Mouse (Mus musculus) limb, embryonic 10.5 days (tissue): ENCODE results near the gene Gm45785. TPM values are rescaled to one million over a fixed set of nuclear protein-coding genes. Genes with fewer than 3 reads are reported as not detected.

ENCODE experiments used
- DNase-seq: peaks from one replicate; pipeline ENCODE4 v3.0.0-alpha.2; 2017; ENCODE audit warnings: low spot score
- H3K27ac ChIP-seq: fragments of 300-500 bp; sonication (generic); 2 replicates; pipeline ENCODE4 v1.5.1; 2016; ENCODE audit warnings: mild to moderate bottlenecking
- H3K27me3 ChIP-seq: fragments of 300-500 bp; sonication (generic); 2 replicates; pipeline ENCODE4 v1.6.1; 2016; ENCODE audit warnings: low read depth, mild to moderate bottlenecking; ENCODE audit not compliant: poor library complexity, severe bottlenecking
- H3K36me3 ChIP-seq: fragments of 300-500 bp; sonication (generic); 2 replicates; pipeline ENCODE4 v1.6.1; 2016; ENCODE audit warnings: mild to moderate bottlenecking, moderate library complexity
- H3K4me1 ChIP-seq: fragments of 300-500 bp; sonication (generic); 2 replicates; pipeline ENCODE4 v1.6.1; 2016
- H3K4me3 ChIP-seq: fragments of 300-500 bp; sonication (generic); 2 replicates; pipeline ENCODE4 v1.5.1; 2016; ENCODE audit warnings: mild to moderate bottlenecking, moderate library complexity
- H3K9me3 ChIP-seq: fragments of 300-500 bp; sonication (generic); replicated peaks from 2 replicates; pipeline ENCODE4 v1.6.1; 2016; ENCODE audit warnings: mild to moderate bottlenecking
- WGBS: fragments of 180-500 bp; shearing (Covaris S2); methylation state at CpG from one replicate; pipeline ENCODE4 v1.1.7; 2016; 5-methylcytosine and 5-hydroxymethylcytosine counted together
- polyA plus RNA-seq: library from polyadenylated mRNA; unstranded; fragments of >200 nt; fragmentation: Nextera tagmentation; extraction: Ambion mirVana; gene quantifications from 2 replicates; pipeline ENCODE4 v1.2.1, GENCODE M21; 2016

The Gm45785 gene
- polyA plus RNA-seq, 1 experiment from 2014 or later, result not detected

- peaks cover 27% of the 10 kb centered on the region for H3K27me3 ChIP-seq
- 87% methylated on average over 9 of the region's 9 CpGs for WGBS
- no peaks in the 10 kb centered on the region for H3K9me3 ChIP-seq
- no peak for DNase-seq
- no peak overlapping the region for H3K4me3 ChIP-seq
- peaks cover 7% of the 10 kb centered on the region; the same call in 1 of the 2 replicates for H3K4me1 ChIP-seq
- H3K36me3 ChIP-seq, result no peaks in the 10 kb centered on the region
- no peak overlapping the region for H3K27ac ChIP-seq
Observed at GRCm38 (mm10) chr7:140836243-140837115, 19.7 kb downstream of the Gm45785 start.

- H3K27ac ChIP-seq, result no peak overlapping the region
- peaks cover 20% of the 10 kb centered on the region for H3K27me3 ChIP-seq
- H3K4me3 ChIP-seq, result no peak overlapping the region
- peaks cover 4% of the 10 kb centered on the region; the same call in 1 of the 2 replicates for H3K4me1 ChIP-seq
- no peaks in the 10 kb centered on the region for H3K9me3 ChIP-seq
- no peaks in the 10 kb centered on the region for H3K36me3 ChIP-seq
- DNase-seq, result no peak
- WGBS, result 75% methylated on average over 2 of the region's 2 CpGs
Observed at GRCm38 (mm10) chr7:140835758-140836087, 20.4 kb downstream of the Gm45785 start.

- no peak within 1 kb of the TSS for H3K27ac ChIP-seq
- H3K27me3 ChIP-seq, result peaks cover 14% of the 10 kb centered on the region
- no peaks in the 10 kb centered on the region for H3K36me3 ChIP-seq
- H3K4me1 ChIP-seq, result peaks cover 4% of the 10 kb centered on the region; the same call in 1 of the 2 replicates
- no peaks in the 10 kb centered on the region for H3K9me3 ChIP-seq
- WGBS, result 45% methylated on average over 20 of the region's 20 CpGs
- H3K4me3 ChIP-seq, result no peak within 1 kb of the TSS
- DNase-seq, result no peak
Observed at GRCm38 (mm10) chr7:140834968-140835757, 21.0 kb downstream of the Gm45785 start, which contains the start of gene Urah. Gene Urah, plus strand, starts transcription at chr7:140835018.

GRCm38 (mm10) chr7:140833341-140833740 is 22.8 kb downstream of the Gm45785 start:
- Histone ChIP-seq H3K27ac (no peak overlapping the region), H3K36me3 (no peaks in the 10 kb centered on the region), H3K27me3 (0 out of 2 replicates have a peak, but pooled peaks cover 4% of the 10 kb centered on the region), H3K4me3 (no peak overlapping the region), H3K4me1 (peaks cover 4% of the 10 kb centered on the region; the same call in 1 of the 2 replicates), H3K9me3 (no peaks in the 10 kb centered on the region)
- DNase-seq, result no peak
- WGBS, result 91% methylated on average over 4 of the region's 4 CpGs

GRCm38 (mm10) chr7:140831447-140831846 is 24.7 kb downstream of the Gm45785 start:
- Histone ChIP-seq H3K27me3 (0 out of 2 replicates have a peak, but pooled peaks cover 9% of the 10 kb centered on the region), H3K4me3 (no peak overlapping the region), H3K27ac (no peak overlapping the region), H3K4me1 (peaks cover 4% of the 10 kb centered on the region; the same call in 1 of the 2 replicates), H3K36me3 (no peaks in the 10 kb centered on the region), H3K9me3 (no peaks in the 10 kb centered on the region)
- DNase-seq, result no peak
- 83% methylated on average over 6 of the region's 6 CpGs for WGBS

GRCm38 (mm10) chr7:140828171-140828881 is 27.8 kb downstream of the Gm45785 start:
- H3K9me3 ChIP-seq, result no peaks in the 10 kb centered on the region
- H3K4me3 ChIP-seq, result no peak overlapping the region
- no peaks in the 10 kb centered on the region for H3K4me1 ChIP-seq
- 0 out of 2 replicates have a peak, but pooled peaks cover 6% of the 10 kb centered on the region for H3K27me3 ChIP-seq
- DNase-seq, result no peak
- no peaks in the 10 kb centered on the region for H3K36me3 ChIP-seq
- no peak overlapping the region for H3K27ac ChIP-seq
- 49% methylated on average over 8 of the region's 8 CpGs for WGBS

- H3K4me3 ChIP-seq, result no peak overlapping the region
- H3K36me3 ChIP-seq, result no peaks in the 10 kb centered on the region
- no peaks in the 10 kb centered on the region for H3K9me3 ChIP-seq
- DNase-seq, result no peak
- peaks cover 11% of the 10 kb centered on the region for H3K4me1 ChIP-seq
- 90% methylated on average over 4 of the region's 4 CpGs for WGBS
- 0 out of 2 replicates have a peak, but pooled peaks cover 6% of the 10 kb centered on the region for H3K27me3 ChIP-seq
- H3K27ac ChIP-seq, result no peak overlapping the region
Observed at GRCm38 (mm10) chr7:140822731-140823130, 33.4 kb downstream of the Gm45785 start.

GRCm38 (mm10) chr7:140821653-140822329 is 34.3 kb downstream of the Gm45785 start, which contains the start of gene Zfp941:
Gene Zfp941, minus strand, starts transcription at chr7:140822178.
- peak; percentile 70 for DNase-seq
- Histone ChIP-seq H3K27ac (peak within 1 kb of the TSS; percentile 65), H3K9me3 (no peaks in the 10 kb centered on the region), H3K27me3 (no peaks in the 10 kb centered on the region), H3K4me3 (peak within 1 kb of the TSS; percentile 64), H3K4me1 (peaks cover 11% of the 10 kb centered on the region), H3K36me3 (no peaks in the 10 kb centered on the region)
- WGBS, result 2% methylated on average over 21 of the region's 21 CpGs

GRCm38 (mm10) chr7:140821305-140821652 is 34.9 kb downstream of the Gm45785 start:
- H3K27me3 ChIP-seq, result no peaks in the 10 kb centered on the region
- H3K4me1 ChIP-seq, result peaks cover 11% of the 10 kb centered on the region
- no peaks in the 10 kb centered on the region for H3K36me3 ChIP-seq
- WGBS, result 59% methylated on average over 5 of the region's 5 CpGs
- no peak for DNase-seq
- 0 out of 2 replicates have a peak overlapping the region, but pooled peaks have one; percentile 65 for H3K27ac ChIP-seq
- H3K9me3 ChIP-seq, result no peaks in the 10 kb centered on the region
- peak overlapping the region; percentile 64 for H3K4me3 ChIP-seq

GRCm38 (mm10) chr7:140820173-140820572 is 36.0 kb downstream of the Gm45785 start:
- Histone ChIP-seq H3K4me1 (peaks cover 11% of the 10 kb centered on the region), H3K27ac (no peak overlapping the region), H3K4me3 (no peak overlapping the region), H3K9me3 (no peaks in the 10 kb centered on the region), H3K27me3 (no peaks in the 10 kb centered on the region), H3K36me3 (no peaks in the 10 kb centered on the region)
- WGBS, result 77% methylated on average over 4 of the region's 4 CpGs
- no peak for DNase-seq

- DNase-seq, result no peak
- no peaks in the 10 kb centered on the region for H3K27me3 ChIP-seq
- H3K4me3 ChIP-seq, result no peak overlapping the region
- H3K4me1 ChIP-seq, result no peaks in the 10 kb centered on the region
- H3K36me3 ChIP-seq, result peaks cover 22% of the 10 kb centered on the region
- no peaks in the 10 kb centered on the region for H3K9me3 ChIP-seq
- H3K27ac ChIP-seq, result no peak overlapping the region
- 91% methylated on average over 12 of the region's 12 CpGs for WGBS
Observed at GRCm38 (mm10) chr7:140812850-140813249, 43.3 kb downstream of the Gm45785 start.

- H3K36me3 ChIP-seq, result peaks cover 22% of the 10 kb centered on the region
- H3K4me3 ChIP-seq, result no peak overlapping the region
- no peak overlapping the region for H3K27ac ChIP-seq
- H3K9me3 ChIP-seq, result no peaks in the 10 kb centered on the region
- no peak for DNase-seq
- no peaks in the 10 kb centered on the region for H3K27me3 ChIP-seq
- WGBS, result 94% methylated on average over 13 of the region's 13 CpGs
- H3K4me1 ChIP-seq, result no peaks in the 10 kb centered on the region
Observed at GRCm38 (mm10) chr7:140811714-140812113, 44.4 kb downstream of the Gm45785 start.
